In genomic region chr19:44895245-44895644, GRCm38 (mm10) we compare ENCODE assay signal across 8 mouse cellular contexts. TPM values are rescaled to one million over a fixed set of nuclear protein-coding genes. Genes with fewer than 3 reads are reported as not detected.
DNase-seq lines count a peak whose midpoint lies in the region; ATAC-seq and TF ChIP-seq lines count a peak whose summit lies in the region.

No protein-coding gene starts in this region.

- no peak for ATAC-seq in hindbrain, embryonic 12.5 days (ENCODE audit: low FRiP score)
- peak; percentile 83; the same call in 1 of the 2 replicates for ATAC-seq in megakaryocyte-erythroid progenitor cell, adult 5-6 weeks (replicated peaks; ENCODE audit: low FRiP score, low TSS enrichment, poor library complexity, severe bottlenecking)

- no peak overlapping the region for H3K9ac ChIP-seq in hindbrain, embryonic 12.5 days

- H3K4me2 ChIP-seq in hindbrain, embryonic 12.5 days (replicated peaks) = no peak overlapping the region

- H3K4me3 ChIP-seq in hindbrain, embryonic 10.5 days = no peak overlapping the region
- H3K4me3 ChIP-seq in hindbrain, embryonic 12.5 days = no peak overlapping the region
- H3K4me3 ChIP-seq in bone marrow macrophage, adult 2 months (ENCODE audit: insufficient read depth, low read length) = no peak overlapping the region

- H3K27ac ChIP-seq in hindbrain, embryonic 10.5 days = no peak overlapping the region
- H3K27ac ChIP-seq in hindbrain, embryonic 12.5 days = no peak overlapping the region
- no peak overlapping the region for H3K27ac ChIP-seq in bone marrow macrophage, adult 2 months (ENCODE audit: insufficient read depth, low read depth, low read length)

- peaks cover 84% of the 10 kb centered on the region for H3K27me3 ChIP-seq in hindbrain, embryonic 10.5 days (ENCODE audit: insufficient read depth, poor library complexity, severe bottlenecking)
- H3K27me3 ChIP-seq in hindbrain, embryonic 12.5 days = peaks cover 69% of the 10 kb centered on the region
- H3K27me3 ChIP-seq in splenic B cell, adult 2 months (ENCODE audit: control insufficient read depth, insufficient read depth, low read length, poor library complexity, severe bottlenecking) = no peaks in the 10 kb centered on the region

- 3% methylated on average over 4 of the region's 4 CpGs for WGBS in hindbrain, embryonic 10.5 days
- 0% methylated on average over 4 of the region's 4 CpGs for WGBS in hindbrain, embryonic 12.5 days

- H3K9me3 ChIP-seq in hindbrain, embryonic 10.5 days = no peaks in the 10 kb centered on the region
- H3K9me3 ChIP-seq in hindbrain, embryonic 12.5 days (replicated peaks) = no peaks in the 10 kb centered on the region

- intact Hi-C loops in heart, postnatal 36 days (cut with DNase I) = loop anchor here (1.0 kb wide), 1 partner anchor 313 kb away; no protein-coding TSS in a partner anchor

- peak; percentile 56 for TF ChIP-seq CTCF in bone marrow macrophage, adult 2 months (IDR thresholded peaks at IDR 0.05; ENCODE audit: low read depth, low read length)

- DNase-seq in hindbrain, embryonic 10.5 days (ENCODE audit: low spot score) = peak; percentile 75
- DNase-seq in fibroblast of lung, adult 2 months (ENCODE audit: low read depth) = peak; percentile 46
- DNase-seq in heart, postnatal 36 days = peak; percentile 73
- DNase-seq in left cerebral cortex, adult 11 months (ENCODE audit: low spot score) = peak; percentile 34
- DNase-seq in splenic B cell, adult 2 months (ENCODE audit: low read depth, low spot score) = peak; percentile 63

- no peak for TF ChIP-seq POLR2A in bone marrow macrophage, adult 2 months (IDR thresholded peaks at IDR 0.05; ENCODE audit: borderline replicate concordance, low read depth, low read length)

- H3K4me1 ChIP-seq in hindbrain, embryonic 10.5 days (replicated peaks) = peaks cover 51% of the 10 kb centered on the region
- H3K4me1 ChIP-seq in hindbrain, embryonic 12.5 days = peaks cover 26% of the 10 kb centered on the region
- no peaks in the 10 kb centered on the region for H3K4me1 ChIP-seq in bone marrow macrophage, adult 2 months (ENCODE audit: control insufficient read depth, insufficient read depth, low read length)

- H3K36me3 ChIP-seq in hindbrain, embryonic 10.5 days = no peaks in the 10 kb centered on the region
- no peaks in the 10 kb centered on the region for H3K36me3 ChIP-seq in hindbrain, embryonic 12.5 days
- H3K36me3 ChIP-seq in splenic B cell, adult 2 months (ENCODE audit: control insufficient read depth, insufficient read depth, low read length, poor library complexity, severe bottlenecking) = no peaks in the 10 kb centered on the region

RNA-seq across cellular contexts. Expression of gene Slf2, which starts 35.7 kb away (rescaled TPM):
- 28.1 and 39.3 TPM in 2 replicates for polyA plus RNA-seq in hindbrain, embryonic 10.5 days (2016; fragmentation: Nextera tagmentation; extraction: Ambion mirVana)
- 41.1 and 41.2 TPM in 2 replicates for polyA plus RNA-seq in hindbrain, embryonic 12.5 days (2016; fragmentation: Nextera tagmentation; extraction: Ambion mirVana)
- polyA plus RNA-seq in bone marrow macrophage, adult 2 months (2012; ENCODE audit: insufficient read depth, insufficient read length, missing spikeins) = 20.5 and 20.6 TPM in 2 replicates
- total RNA-seq in heart, postnatal 36 days (2021) = 10 to 100 TPM; 21.4 to 23.3 TPM
- total RNA-seq in megakaryocyte-erythroid progenitor cell, adult 5-6 weeks (2014; fragmentation: Nextera tagmentation) = 34.3 and 38.4 TPM in 2 replicates
- 48.3 and 52.1 TPM in 2 replicates for total RNA-seq in megakaryocyte-erythroid progenitor cell, adult 5-6 weeks (2017)
